Mouse (Mus musculus) CH12.LX (cell line): ENCODE results near the gene Gm20388.
"Not testable (repeated sequence)": the region's sequence is repeated elsewhere in the genome, so short reads cannot be mapped to it uniquely, and the experiment has no call there.

Source experiments
- CTCF ChIP-seq, 2 experiments: IDR thresholded peaks in 1 of 2; conservative IDR thresholded peaks in 1 of 2; 2 replicates each; pipeline ENCODE4 v1.5.1; 2011 to 2012; ENCODE audit warnings: low read depth in 2 of 2, low read length in 2 of 2, improper control_type of control experiment in 1 of 2, inconsistent platforms in 1 of 2, mild to moderate bottlenecking in 1 of 2, moderate library complexity in 1 of 2
- EP300 ChIP-seq: IDR thresholded peaks from 2 replicates; pipeline ENCODE4 v1.6.1; 2011; ENCODE audit warnings: low read length, improper control_type of control experiment
- ETS1 ChIP-seq: conservative IDR thresholded peaks from 2 replicates; pipeline ENCODE4 v1.6.1; 2012; ENCODE audit warnings: low read depth, mild to moderate bottlenecking, inconsistent platforms, low read length, improper control_type of control experiment, moderate library complexity
- HCFC1 ChIP-seq: IDR thresholded peaks from 2 replicates; pipeline ENCODE4 v1.6.1; 2012; ENCODE audit warnings: low read depth, mild to moderate bottlenecking, inconsistent platforms, low read length, improper control_type of control experiment
- KAT2A ChIP-seq: IDR thresholded peaks from 2 replicates; pipeline ENCODE4 v1.6.1; 2012; ENCODE audit warnings: low read length, improper control_type of control experiment, inconsistent platforms; ENCODE audit not compliant: insufficient replicate concordance
- MAX ChIP-seq: IDR thresholded peaks from 2 replicates; pipeline ENCODE4 v1.6.1; 2011; ENCODE audit warnings: low read length, improper control_type of control experiment
- MEF2A ChIP-seq: IDR thresholded peaks from 2 replicates; pipeline ENCODE4 v1.6.1; 2014; ENCODE audit warnings: low read depth, mild to moderate bottlenecking, inconsistent platforms, low read length, improper control_type of control experiment, borderline replicate concordance
- POLR2A ChIP-seq: IDR thresholded peaks from 2 replicates; pipeline ENCODE4 v1.6.1; 2011; ENCODE audit warnings: low read depth, mild to moderate bottlenecking, improper control_type of control experiment, low read length
- RCOR1 ChIP-seq: conservative IDR thresholded peaks from 2 replicates; pipeline ENCODE4 v1.6.1; 2012; ENCODE audit warnings: low read depth, mild to moderate bottlenecking, inconsistent platforms, low read length, improper control_type of control experiment
- SIN3A ChIP-seq: IDR thresholded peaks from 2 replicates; pipeline ENCODE4 v1.6.1; 2012; ENCODE audit warnings: low read length, improper control_type of control experiment, inconsistent platforms
- UBTF ChIP-seq: IDR thresholded peaks from 2 replicates; pipeline ENCODE4 v1.6.1; 2012; ENCODE audit warnings: low read depth, mild to moderate bottlenecking, inconsistent platforms, low read length, improper control_type of control experiment, moderate library complexity
- USF2 ChIP-seq: conservative IDR thresholded peaks from 2 replicates; pipeline ENCODE4 v1.6.1; 2011; ENCODE audit warnings: low read depth, low read length, improper control_type of control experiment
- ZNF384 ChIP-seq: IDR thresholded peaks from 2 replicates; pipeline ENCODE4 v1.6.1; 2012; ENCODE audit warnings: low read depth, low read length, improper control_type of control experiment, inconsistent platforms

DNA sequence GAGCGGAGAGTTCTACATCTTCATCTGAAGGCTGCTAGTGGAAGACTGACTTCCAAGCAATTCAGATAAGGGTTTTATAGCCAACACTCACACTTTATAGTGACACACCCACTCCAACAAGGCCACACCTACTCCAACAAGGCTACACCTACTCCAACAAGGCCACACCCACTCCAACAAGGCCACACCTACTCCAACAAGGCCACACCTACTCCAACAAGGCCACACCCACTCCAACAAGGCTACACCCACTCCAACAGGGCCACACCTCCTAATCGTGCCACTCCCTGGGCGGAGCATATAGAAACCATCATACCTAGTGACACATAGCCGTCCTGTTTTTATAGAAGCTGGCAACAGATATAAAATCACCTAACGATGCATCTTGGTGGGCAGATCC, 3286.4 kb downstream of the Gm20388 start:
- not testable (repeated sequence) for TF ChIP-seq CTCF (conservative IDR thresholded peaks at IDR 0.05 in 1 of 2, IDR thresholded peaks at IDR 0.05 in 1 of 2; ENCODE audit: low read depth in 2 of 2, low read length in 2 of 2); RCOR1; POLR2A; MAX; USF2; HCFC1; UBTF; KAT2A; ZNF384; EP300; ETS1; MEF2A; SIN3A
